Mouse (Mus musculus): Measurements from ENCODE around the gene Rbpj.

The Rbpj gene

GRCm38 (mm10) chr5:53551910-53552309, 86.0 kb downstream of the Rbpj start:
- no peak for DNase-seq (ENCODE audit: low spot score)

GRCm38 (mm10) chr5:53553281-53553680, 87.3 kb downstream of the Rbpj start:
- no peak for DNase-seq (ENCODE audit: low spot score)

GRCm38 (mm10) chr5:53554180-53554579, 88.2 kb downstream of the Rbpj start:
- no peak for DNase-seq (ENCODE audit: low spot score)

GRCm38 (mm10) chr5:53554926-53555325, 89.0 kb downstream of the Rbpj start:
- DNase-seq (ENCODE audit: low spot score) = no peak

- no peak for DNase-seq (ENCODE audit: low spot score)
Measured at GRCm38 (mm10) chr5:53555474-53555873, 89.5 kb downstream of the Rbpj start.

- no peak for DNase-seq (ENCODE audit: low spot score)
Measured at GRCm38 (mm10) chr5:53555929-53556328, 90.0 kb downstream of the Rbpj start.

GRCm38 (mm10) chr5:53557544-53558260, 91.8 kb downstream of the Rbpj start:
- no peak for DNase-seq (ENCODE audit: low spot score)

GRCm38 (mm10) chr5:53561160-53561559, 95.2 kb downstream of the Rbpj start:
- no peak for DNase-seq (ENCODE audit: low spot score)

GRCm38 (mm10) chr5:53564309-53564708, 98.4 kb downstream of the Rbpj start:
- no peak for DNase-seq (ENCODE audit: low spot score)

- DNase-seq (ENCODE audit: low spot score) = no peak
Measured at GRCm38 (mm10) chr5:53565213-53565794, 99.4 kb downstream of the Rbpj start.

GRCm38 (mm10) chr5:53566485-53567083, 100.6 kb downstream of the Rbpj start:
- DNase-seq (ENCODE audit: low spot score) = no peak

GRCm38 (mm10) chr5:53572496-53572895, 106.5 kb downstream of the Rbpj start:
- DNase-seq (ENCODE audit: low spot score) = no peak

- DNase-seq (ENCODE audit: low spot score) = no peak
Measured at GRCm38 (mm10) chr5:53574883-53575442, 109.0 kb downstream of the Rbpj start.

GRCm38 (mm10) chr5:53577272-53577889, 111.4 kb downstream of the Rbpj start:
- no peak for DNase-seq (ENCODE audit: low spot score)

GRCm38 (mm10) chr5:53584069-53584767, 118.3 kb downstream of the Rbpj start:
- no peak for DNase-seq (ENCODE audit: low spot score)

GRCm38 (mm10) chr5:53588421-53589171, 122.6 kb downstream of the Rbpj start:
- peak; percentile 52 for DNase-seq (ENCODE audit: low spot score)

- peak; percentile 96 for DNase-seq (ENCODE audit: low spot score)
Measured at GRCm38 (mm10) chr5:53589172-53589960, 123.4 kb downstream of the Rbpj start.

- peak; percentile 98 for DNase-seq (ENCODE audit: low spot score)
Measured at GRCm38 (mm10) chr5:53590179-53590765, 124.3 kb downstream of the Rbpj start.

GRCm38 (mm10) chr5:53590875-53591682, 125.1 kb downstream of the Rbpj start:
- DNase-seq (ENCODE audit: low spot score) = peak; percentile 78
